Mouse (Mus musculus) liver, embryonic 16.5 days (tissue): ENCODE data around the gene Rsph1. TPM values are rescaled to one million over a fixed set of nuclear protein-coding genes. Genes with fewer than 3 reads are reported as not detected.

Experiments
- ATAC-seq: fragments of 200-750 bp; cut with Nextera tagmentation; 2 replicates; pipeline ENCODE4 v1.8.0; 2017; ENCODE audit warnings: low read depth, mild to moderate bottlenecking, moderate number of reproducible peaks, moderate library complexity
- H3K27ac ChIP-seq: fragments of 300-500 bp; sonication (generic); 2 replicates; pipeline ENCODE4 v1.5.1; 2014; ENCODE audit warnings: mild to moderate bottlenecking, low read length
- H3K27me3 ChIP-seq: fragments of 300-500 bp; sonication (generic); 2 replicates; pipeline ENCODE4 v1.6.1; 2014; ENCODE audit warnings: low read depth, low read length, mixed read lengths; ENCODE audit not compliant: control insufficient read depth, insufficient read depth
- H3K36me3 ChIP-seq: fragments of 300-500 bp; sonication (generic); 2 replicates; pipeline ENCODE4 v1.6.1; 2014; ENCODE audit warnings: mild to moderate bottlenecking; ENCODE audit not compliant: control insufficient read depth, insufficient read depth
- H3K4me1 ChIP-seq: fragments of 300-500 bp; sonication (generic); 2 replicates; pipeline ENCODE4 v1.6.1; 2014; ENCODE audit warnings: low read depth, low read length, mixed read lengths; ENCODE audit not compliant: control insufficient read depth
- H3K4me2 ChIP-seq: fragments of 300-500 bp; sonication (generic); 2 replicates; pipeline ENCODE4 v1.6.1; 2014; ENCODE audit warnings: low read depth, low read length, mixed read lengths
- H3K4me3 ChIP-seq: fragments of 300-500 bp; sonication (generic); 2 replicates; pipeline ENCODE4 v1.5.1; 2014; ENCODE audit warnings: low read depth, mild to moderate bottlenecking, low read length
- H3K9ac ChIP-seq: fragments of 300-500 bp; sonication (generic); 2 replicates; pipeline ENCODE4 v1.6.1; 2014; ENCODE audit warnings: low read depth, low read length
- H3K9me3 ChIP-seq: fragments of 300-500 bp; sonication (generic); replicated peaks from 2 replicates; pipeline ENCODE4 v1.6.1; 2016; ENCODE audit warnings: low read length; ENCODE audit not compliant: control insufficient read depth
- WGBS: fragments of 180-500 bp; shearing (Covaris S2); extraction: QIAGEN DNeasy Blood & Tissue Kit; methylation state at CpG from one replicate; pipeline ENCODE4 v1.1.7; 2014; ENCODE audit not compliant: insufficient replicate concordance; 5-methylcytosine and 5-hydroxymethylcytosine counted together
- polyA plus RNA-seq: library from polyadenylated mRNA; unstranded; fragments of >200 nt; fragmentation: Nextera tagmentation; extraction: Ambion mirVana; gene quantifications from 2 replicates; pipeline ENCODE4 v1.2.1, GENCODE M21; 2015

Gene Rsph1
- polyA plus RNA-seq, 1 experiment from 2014 or later, result 0.19 TPM

DNA sequence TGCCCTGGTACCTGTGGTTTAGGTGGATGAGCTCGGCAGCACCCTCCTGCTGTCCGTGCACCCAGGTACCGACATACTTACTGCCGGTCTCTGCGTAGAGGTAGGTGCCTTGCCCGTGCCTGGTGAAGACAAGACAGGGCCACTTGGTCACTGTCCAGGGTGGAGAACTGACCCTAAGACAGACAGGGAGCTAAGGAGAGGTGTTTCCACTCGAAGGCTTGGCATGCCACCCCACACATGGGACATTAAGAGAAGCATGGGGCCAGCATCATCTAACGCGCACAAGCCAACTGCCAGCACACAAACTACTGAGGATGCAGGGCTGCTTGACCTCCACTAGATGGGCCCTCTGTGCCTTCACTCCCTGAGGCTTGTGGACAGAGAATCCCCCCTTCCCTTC, 11.4 kb downstream of the Rsph1 start:
- H3K27me3 ChIP-seq, result no peaks in the 10 kb centered on the region
- no peaks in the 10 kb centered on the region for H3K36me3 ChIP-seq
- H3K4me3 ChIP-seq, result no peak overlapping the region
- no peak overlapping the region for H3K9ac ChIP-seq
- H3K4me2 ChIP-seq, result no peak overlapping the region
- H3K9me3 ChIP-seq, result no peaks in the 10 kb centered on the region
- H3K4me1 ChIP-seq, result peaks cover under 1% of the 10 kb centered on the region
- WGBS, result 79% methylated on average over 9 of the region's 9 CpGs
- ATAC-seq, result no peak
- H3K27ac ChIP-seq, result no peak overlapping the region

DNA sequence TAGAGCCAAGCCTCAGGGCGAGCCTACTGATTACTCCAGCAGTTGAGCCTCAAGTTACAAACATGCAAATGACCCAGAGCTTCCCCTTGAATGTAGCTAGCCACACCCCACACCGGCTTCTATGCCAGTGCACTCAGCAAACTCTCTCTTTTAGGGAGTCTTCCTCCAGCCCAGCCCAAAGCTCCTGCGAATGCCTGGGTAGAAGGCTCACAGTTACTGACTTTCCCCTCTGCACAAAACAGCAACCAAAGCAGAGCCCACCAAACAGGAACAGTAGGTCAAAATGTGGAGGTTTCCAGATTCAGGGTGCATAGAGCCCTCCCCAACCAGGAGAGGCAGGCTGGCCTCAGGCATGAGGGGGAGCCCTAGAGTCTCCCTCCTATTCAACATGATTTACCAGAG, 12.0 kb downstream of the Rsph1 start:
- Histone ChIP-seq H3K27ac (no peak overlapping the region), H3K4me3 (no peak overlapping the region), H3K9me3 (no peaks in the 10 kb centered on the region), H3K4me2 (no peak overlapping the region), H3K4me1 (peaks cover 2% of the 10 kb centered on the region), H3K9ac (no peak overlapping the region), H3K27me3 (no peaks in the 10 kb centered on the region), H3K36me3 (no peaks in the 10 kb centered on the region)
- no peak for ATAC-seq
- 18% methylated on average over 3 of the region's 3 CpGs for WGBS

DNA sequence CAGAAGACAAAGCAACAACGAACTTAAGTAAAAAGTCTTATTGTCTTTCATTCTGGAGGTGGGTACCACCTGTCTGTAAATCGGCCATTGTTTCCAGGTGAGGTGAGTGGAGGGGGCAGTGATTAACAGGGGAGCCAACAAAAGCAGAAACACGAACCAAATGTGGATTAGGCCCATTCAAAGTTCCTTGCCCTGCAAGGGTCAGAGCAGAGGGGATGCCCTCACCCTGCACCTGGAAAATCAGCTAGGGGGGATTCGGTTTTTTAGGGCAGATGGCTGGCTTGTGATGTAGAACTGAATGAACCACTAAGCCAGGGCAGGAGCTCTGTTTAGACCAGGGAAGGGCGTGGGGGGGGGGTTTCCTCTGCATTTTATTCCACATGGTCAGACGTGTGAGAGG, 12.8 kb downstream of the Rsph1 start:
- no peak for ATAC-seq
- Histone ChIP-seq H3K4me3 (no peak overlapping the region), H3K36me3 (no peaks in the 10 kb centered on the region), H3K27ac (no peak overlapping the region), H3K4me1 (peaks cover 2% of the 10 kb centered on the region), H3K9me3 (no peaks in the 10 kb centered on the region), H3K9ac (no peak overlapping the region), H3K27me3 (no peaks in the 10 kb centered on the region), H3K4me2 (no peak overlapping the region)
- 38% methylated on average over 6 of the region's 6 CpGs for WGBS

DNA sequence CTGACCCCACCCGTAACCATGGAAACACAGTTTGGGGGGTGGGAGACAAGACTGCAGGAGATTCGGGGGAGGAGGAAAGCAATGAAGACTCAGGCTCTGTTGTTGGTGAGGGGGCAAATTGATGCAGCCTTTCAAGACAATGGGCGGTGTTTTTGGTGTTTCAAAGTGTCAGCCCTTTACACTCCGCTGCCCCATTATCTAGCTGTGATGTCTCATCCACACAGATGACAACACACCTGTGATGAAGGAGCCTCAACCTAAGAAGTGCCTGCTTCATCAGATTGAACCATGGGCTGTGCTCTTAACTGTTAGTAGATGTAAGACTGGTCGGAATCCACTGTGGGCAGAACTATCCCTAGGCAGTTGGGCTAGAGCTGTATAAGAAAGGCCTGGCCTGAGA, 13.4 kb downstream of the Rsph1 start:
- no peak for ATAC-seq
- Histone ChIP-seq H3K4me3 (no peak overlapping the region), H3K4me1 (peaks cover 2% of the 10 kb centered on the region), H3K9ac (no peak overlapping the region), H3K27ac (no peak overlapping the region), H3K9me3 (no peaks in the 10 kb centered on the region), H3K27me3 (no peaks in the 10 kb centered on the region), H3K4me2 (no peak overlapping the region), H3K36me3 (no peaks in the 10 kb centered on the region)
- WGBS, result 66% methylated on average over 5 of the region's 5 CpGs

DNA sequence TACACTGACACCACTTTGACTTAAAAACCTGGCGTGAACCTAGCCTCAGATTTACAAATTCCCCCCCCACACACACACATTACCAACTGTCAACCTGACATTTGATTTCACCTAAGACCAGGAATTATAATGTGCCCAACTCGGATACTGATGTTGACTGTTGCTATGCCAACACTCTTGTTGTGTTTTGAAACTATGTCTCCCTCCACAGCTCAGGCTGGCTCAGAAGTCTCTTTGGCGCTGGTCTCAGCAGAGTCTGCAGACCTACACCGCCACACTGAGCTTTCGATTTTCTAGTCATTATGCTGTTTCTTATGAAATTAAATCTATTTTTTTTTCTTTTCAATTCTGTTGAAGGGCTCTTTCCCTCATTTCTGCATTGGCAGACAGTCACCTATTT, 14.5 kb downstream of the Rsph1 start:
- no peaks in the 10 kb centered on the region for H3K9me3 ChIP-seq
- no peak overlapping the region for H3K9ac ChIP-seq
- no peak overlapping the region for H3K4me2 ChIP-seq
- no peaks in the 10 kb centered on the region for H3K36me3 ChIP-seq
- WGBS, result 57% methylated on average over 5 of the region's 5 CpGs
- ATAC-seq, result no peak
- H3K27me3 ChIP-seq, result no peaks in the 10 kb centered on the region
- H3K27ac ChIP-seq, result no peak overlapping the region
- no peak overlapping the region for H3K4me3 ChIP-seq
- peaks cover 2% of the 10 kb centered on the region for H3K4me1 ChIP-seq

DNA sequence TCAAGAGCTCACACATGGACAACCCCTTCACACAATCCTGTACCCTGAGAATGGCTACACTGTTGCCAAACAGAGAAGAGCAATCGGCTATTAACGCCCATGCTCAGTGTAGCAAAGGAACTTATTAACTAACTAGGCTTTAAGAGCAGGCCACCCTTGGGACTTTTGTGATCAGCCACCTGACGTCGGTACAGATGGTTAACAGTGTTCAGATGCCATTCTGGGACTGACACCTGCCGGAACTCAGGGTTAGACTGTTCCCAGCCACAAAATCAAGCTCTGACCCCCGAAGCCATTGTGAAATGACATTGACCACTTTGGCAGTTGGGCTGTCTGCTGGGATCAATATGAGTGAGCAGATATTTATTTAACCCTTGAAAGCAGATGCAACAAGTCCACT, 15.8 kb downstream of the Rsph1 start:
- no peak overlapping the region for H3K4me3 ChIP-seq
- ATAC-seq, result peak; percentile 53; the same call in 1 of the 2 replicates
- H3K9ac ChIP-seq, result no peak overlapping the region
- no peak overlapping the region for H3K27ac ChIP-seq
- peaks cover 2% of the 10 kb centered on the region for H3K4me1 ChIP-seq
- no peak overlapping the region for H3K4me2 ChIP-seq
- H3K9me3 ChIP-seq, result no peaks in the 10 kb centered on the region
- H3K27me3 ChIP-seq, result no peaks in the 10 kb centered on the region
- H3K36me3 ChIP-seq, result no peaks in the 10 kb centered on the region
- WGBS, result 58% methylated on average over 6 of the region's 6 CpGs

DNA sequence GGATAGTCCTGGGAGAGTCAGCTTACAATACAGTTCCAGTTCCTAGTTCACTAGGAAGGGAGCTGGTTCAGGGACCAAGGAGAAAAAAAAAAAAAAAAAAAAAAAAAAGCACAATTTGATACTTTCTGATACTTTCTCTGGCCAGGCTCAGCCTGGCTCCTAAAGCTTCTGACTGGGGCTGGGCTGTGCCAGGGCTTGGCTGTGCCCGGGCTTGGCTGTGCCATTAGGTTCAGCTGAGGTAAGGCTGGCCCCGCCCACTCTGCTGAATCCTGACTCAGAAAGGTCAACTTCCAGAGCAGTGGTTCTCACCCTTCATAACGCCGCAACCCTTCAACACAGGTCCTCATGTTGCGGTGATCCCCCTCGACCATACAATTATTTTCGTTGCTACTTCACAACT, 16.8 kb downstream of the Rsph1 start:
- Histone ChIP-seq H3K4me2 (no peak overlapping the region), H3K27ac (no peak overlapping the region)
- no peak for ATAC-seq

DNA sequence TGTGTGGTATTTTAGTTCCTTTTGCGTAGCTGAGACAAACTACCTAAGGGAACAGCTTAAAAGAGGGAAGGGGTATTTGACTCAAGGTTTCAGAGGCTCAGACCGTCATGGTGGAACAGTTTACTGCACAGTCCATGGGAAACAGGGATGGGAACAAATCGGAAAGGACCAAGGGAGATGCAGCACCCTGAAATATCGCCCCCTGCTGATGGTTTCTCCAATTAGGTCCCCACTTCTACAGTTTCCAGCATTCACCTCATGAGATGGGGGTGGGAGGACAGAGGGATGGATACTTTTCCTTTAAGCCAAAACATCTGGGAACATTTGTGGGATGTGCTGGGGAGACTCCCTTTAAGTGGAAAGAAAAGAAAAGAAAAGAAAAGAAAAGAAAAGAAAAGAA, 17.4 kb downstream of the Rsph1 start:
- H3K4me2 ChIP-seq, result no peak overlapping the region
- WGBS, result 40% methylated on average over 4 of the region's 4 CpGs
- H3K9ac ChIP-seq, result no peak overlapping the region

More for the DNA sequence above, 16.8 kb downstream of the Rsph1 start:
- H3K9me3 ChIP-seq, result no peaks in the 10 kb centered on the region
- no peak overlapping the region for H3K9ac ChIP-seq
- WGBS, result 69% methylated on average over 7 of the region's 7 CpGs
- H3K36me3 ChIP-seq, result no peaks in the 10 kb centered on the region
- peaks cover 2% of the 10 kb centered on the region for H3K4me1 ChIP-seq
- H3K27me3 ChIP-seq, result no peaks in the 10 kb centered on the region
- H3K4me3 ChIP-seq, result no peak overlapping the region

DNA sequence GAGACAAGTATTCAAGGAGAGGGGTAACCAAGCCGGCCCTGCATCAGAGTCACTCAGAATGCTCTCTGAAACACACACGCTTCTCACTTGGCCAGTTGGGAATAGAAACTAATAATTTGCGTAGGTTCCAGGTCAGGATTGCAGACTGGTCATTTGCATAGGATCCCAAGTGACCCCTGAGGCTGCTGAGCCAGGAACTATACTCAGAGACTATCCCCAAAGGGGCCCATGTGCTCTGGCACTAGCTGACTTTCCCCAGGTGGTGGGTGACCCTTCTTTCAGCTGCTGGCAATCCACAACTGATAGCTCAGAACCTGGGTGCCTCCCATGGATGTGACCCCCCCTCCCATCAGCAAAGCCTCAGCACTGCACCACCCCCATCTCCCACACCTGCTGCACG, 18.0 kb downstream of the Rsph1 start:
- H3K9me3 ChIP-seq, result no peaks in the 10 kb centered on the region
- no peak overlapping the region for H3K4me2 ChIP-seq
- WGBS, result 52% methylated on average over 4 of the region's 4 CpGs
- no peak overlapping the region for H3K9ac ChIP-seq
- no peaks in the 10 kb centered on the region for H3K27me3 ChIP-seq
- H3K4me3 ChIP-seq, result no peak overlapping the region
- H3K27ac ChIP-seq, result no peak overlapping the region
- peaks cover 2% of the 10 kb centered on the region for H3K4me1 ChIP-seq
- H3K36me3 ChIP-seq, result no peaks in the 10 kb centered on the region
- no peak for ATAC-seq

More for the DNA sequence above, 17.4 kb downstream of the Rsph1 start:
- H3K27me3 ChIP-seq, result no peaks in the 10 kb centered on the region
- no peaks in the 10 kb centered on the region for H3K9me3 ChIP-seq
- ATAC-seq, result no peak
- peaks cover 2% of the 10 kb centered on the region for H3K4me1 ChIP-seq
- H3K27ac ChIP-seq, result no peak overlapping the region
- H3K4me3 ChIP-seq, result no peak overlapping the region
- no peaks in the 10 kb centered on the region for H3K36me3 ChIP-seq
